In genomic region chr16:25967297-25967696, GRCm38 (mm10) we compare ENCODE assay signal across 8 mouse cellular contexts.
DNase-seq lines count a peak whose midpoint lies in the region; ATAC-seq and TF ChIP-seq lines count a peak whose summit lies in the region.

No protein-coding gene starts in this region.

- no peaks in the 10 kb centered on the region for H3K9me3 ChIP-seq in CH12.LX (replicated peaks; ENCODE audit: low read length)
- H3K9me3 ChIP-seq in forebrain, embryonic 14.5 days (replicated peaks; ENCODE audit: control insufficient read depth, low read length), result no peaks in the 10 kb centered on the region
- H3K9me3 ChIP-seq in liver, embryonic 13.5 days (replicated peaks), result no peaks in the 10 kb centered on the region

- in situ Hi-C loops in CH12.LX (cut with MboI; ENCODE audit: low pct_ligation_motif_present, low pct_unique_long_range_greater_than_20kb, low sequenced_read_pairs), result loop anchor here (5.0 to 25.0 kb wide), 2 partner anchors 235 to 545 kb away; no protein-coding TSS in a partner anchor

- 20% methylated on average over 3 of the region's 3 CpGs for WGBS in forebrain, embryonic 14.5 days
- 21% methylated on average over 3 of the region's 3 CpGs for WGBS in liver, embryonic 13.5 days (ENCODE audit: insufficient replicate concordance)

- no peak overlapping the region for H3K4me3 ChIP-seq in CH12.LX (replicated peaks in 1 of 3; ENCODE audit: low read depth in 2 of 3, low read length in 2 of 3, poor library complexity in 1 of 3)
- H3K4me3 ChIP-seq in forebrain, embryonic 14.5 days (ENCODE audit: low read depth, low read length), result no peak overlapping the region
- H3K4me3 ChIP-seq in liver, embryonic 13.5 days (replicated peaks), result no peak overlapping the region

- TF ChIP-seq EP300 in CH12.LX (IDR thresholded peaks at IDR 0.05; ENCODE audit: low read length), result no peak

- DNase-seq in 3T3-L1 (ENCODE audit: low read depth, low spot score) (peak; percentile 93), CH12.LX (ENCODE audit: extremely low read depth) (peak; percentile 89)
- DNase-seq in c-Kit-positive CD71-positive TER-119-negative erythroid progenitor cells, embryonic 14.5 days (ENCODE audit: low read depth), result peak; percentile 16
- DNase-seq in forebrain, embryonic 14.5 days (ENCODE audit: low spot score), result peak; percentile 80
- peak; percentile 80 for DNase-seq in kidney, postnatal 14 days
- peak; percentile 3 for DNase-seq in liver, embryonic 13.5 days

- H3K27me3 ChIP-seq in CH12.LX (replicated peaks), result no peaks in the 10 kb centered on the region
- H3K27me3 ChIP-seq in forebrain, embryonic 14.5 days (replicated peaks; ENCODE audit: control insufficient read depth, insufficient read depth, low read length), result no peaks in the 10 kb centered on the region
- H3K27me3 ChIP-seq in liver, embryonic 13.5 days, result no peaks in the 10 kb centered on the region

- no peak overlapping the region for H3K9ac ChIP-seq in CH12.LX (ENCODE audit: insufficient read depth, low read depth)
- no peak overlapping the region for H3K9ac ChIP-seq in forebrain, embryonic 14.5 days (ENCODE audit: low read length)
- no peak overlapping the region for H3K9ac ChIP-seq in liver, embryonic 13.5 days

- H3K27ac ChIP-seq in CH12.LX (ENCODE audit: insufficient read depth, low read depth), result no peak overlapping the region
- H3K27ac ChIP-seq in forebrain, embryonic 14.5 days (ENCODE audit: low read depth, low read length), result no peak overlapping the region
- H3K27ac ChIP-seq in liver, embryonic 13.5 days, result no peak overlapping the region

- TF ChIP-seq POLR2A in CH12.LX (IDR thresholded peaks at IDR 0.05; ENCODE audit: low read depth, low read length), result no peak

- dilution Hi-C loops in CH12.LX (cut with MboI; ENCODE audit: extremely low pct_ligation_motif_present, extremely low pct_unique_long_range_greater_than_20kb, low sequenced_read_pairs), result no loop called here

- peak; percentile 78 for ATAC-seq in forebrain, embryonic 14.5 days
- no peak for ATAC-seq in liver, embryonic 13.5 days (ENCODE audit: low read depth)
- ATAC-seq in neutrophil, adult 5-6 weeks (ENCODE audit: extremely low read depth, insufficient number of reproducible peaks, low FRiP score, poor library complexity, severe bottlenecking), result peak; percentile 70; the same call in 1 of the 2 replicates
- ATAC-seq in monocyte, adult 5-6 weeks (replicated peaks; ENCODE audit: insufficient number of reproducible peaks, low FRiP score, low TSS enrichment, poor library complexity, severe bottlenecking), result no peak

- peak; percentile 99 for TF ChIP-seq RAD21 in CH12.LX (IDR thresholded peaks at IDR 0.05; ENCODE audit: low read depth, low read length)

- peak overlapping the region; percentile 31; the same call in 1 of the 2 replicates for H3K4me2 ChIP-seq in CH12.LX (ENCODE audit: insufficient read depth, low read depth, poor library complexity, severe bottlenecking)
- no peak overlapping the region for H3K4me2 ChIP-seq in forebrain, embryonic 14.5 days (ENCODE audit: low read length)
- H3K4me2 ChIP-seq in liver, embryonic 13.5 days, result no peak overlapping the region

- peaks cover 9 to 48% of the 10 kb centered on the region in 2 experiments for H3K4me1 ChIP-seq in CH12.LX (ENCODE audit: control insufficient read depth in 1 of 2, insufficient read depth in 2 of 2)
- no peaks in the 10 kb centered on the region for H3K4me1 ChIP-seq in forebrain, embryonic 14.5 days (ENCODE audit: control insufficient read depth, insufficient read depth, low read length)
- H3K4me1 ChIP-seq in liver, embryonic 13.5 days (replicated peaks), result no peaks in the 10 kb centered on the region

- H3K36me3 ChIP-seq in CH12.LX (replicated peaks in 1 of 2; ENCODE audit: control insufficient read depth in 1 of 2, insufficient read depth in 1 of 2, low read length in 1 of 2), result no peaks in the 10 kb centered on the region
- no peaks in the 10 kb centered on the region for H3K36me3 ChIP-seq in forebrain, embryonic 14.5 days (ENCODE audit: control insufficient read depth, insufficient read depth, low read length)
- no peaks in the 10 kb centered on the region for H3K36me3 ChIP-seq in liver, embryonic 13.5 days

- no peaks in the 10 kb centered on the region for H3K79me2 ChIP-seq in CH12.LX (replicated peaks; ENCODE audit: control insufficient read depth, extremely low read depth, insufficient read depth, poor library complexity, severe bottlenecking)

- peak; percentile 97 to 99 for TF ChIP-seq CTCF in CH12.LX (conservative IDR thresholded peaks at IDR 0.05 in 1 of 2, IDR thresholded peaks at IDR 0.05 in 1 of 2; ENCODE audit: low read depth in 2 of 2, low read length in 2 of 2)

TF ChIP-seq in CH12.LX, 34 proteins besides CTCF, POLR2A, EP300 and RAD21:
- TF ChIP-seq ZC3H11A (IDR thresholded peaks at IDR 0.05; ENCODE audit: low read depth, low read length) (peak; percentile 1; the same call in 1 of the 2 replicates), ZNF384 (IDR thresholded peaks at IDR 0.05; ENCODE audit: low read depth, low read length) (peak; percentile 33; the same call in 1 of the 2 replicates), MXI1 (IDR thresholded peaks at IDR 0.05; ENCODE audit: low read depth, low read length) (no peak), MYC (IDR thresholded peaks at IDR 0.05; ENCODE audit: low read depth, low read length) (0 out of 2 replicates have a peak, but pooled peaks have one; percentile 25), USF2 (conservative IDR thresholded peaks at IDR 0.05; ENCODE audit: low read depth, low read length) (peak; percentile 16; the same call in 1 of the 2 replicates), SMC3 (IDR thresholded peaks at IDR 0.05; ENCODE audit: low read depth, low read length) (peak; percentile 89), PAX5 (IDR thresholded peaks at IDR 0.05; ENCODE audit: low read length) (no peak)

Comparison
In these comparisons a context has a peak if more than half of its experiments do, and no peak if none do; other contexts are left out.
1. DNase-seq: peak in every context shown above with its lines; median percentile 93 in 3T3-L1; 89 in CH12.LX; 80 in forebrain, embryonic 14.5 days; 80 in kidney, postnatal 14 days; 16 in c-Kit-positive CD71-positive TER-119-negative erythroid progenitor cells, embryonic 14.5 days; 3 in liver, embryonic 13.5 days.
2. ATAC-seq: peak in forebrain, embryonic 14.5 days (single experiment) and neutrophil, adult 5-6 weeks (single experiment); none in liver, embryonic 13.5 days (single experiment) and monocyte, adult 5-6 weeks (single experiment).